Mouse (Mus musculus) C2C12 (cell line): ENCODE measurements around the gene Csf1.

Experiments
- CEBPB ChIP-seq: IDR thresholded peaks from one replicate; pipeline ENCODE4 v1.6.1; 2011; ENCODE audit warnings: low read depth, mild to moderate bottlenecking, control low read depth, moderate library complexity
- CTCF ChIP-seq: IDR thresholded peaks from one replicate; pipeline ENCODE4 v1.5.1; 2011; ENCODE audit not compliant: control insufficient read depth, insufficient read depth, insufficient read length
- FOSL1 ChIP-seq: IDR thresholded peaks from one replicate; pipeline ENCODE4 v1.8.0; 2011; ENCODE audit warnings: mild to moderate bottlenecking, low read length; ENCODE audit not compliant: poor library complexity, insufficient read depth, severe bottlenecking
- MAX ChIP-seq: IDR thresholded peaks from one replicate; pipeline ENCODE4 v1.6.1; 2011; ENCODE audit warnings: mild to moderate bottlenecking, control low read depth
- MYOD1 ChIP-seq: IDR thresholded peaks from one replicate; pipeline ENCODE4 v1.6.1; 2011; ENCODE audit warnings: low read depth; ENCODE audit not compliant: control insufficient read depth, insufficient read length
- MYOG ChIP-seq: IDR thresholded peaks from one replicate; pipeline ENCODE4 v1.6.1; 2011; ENCODE audit not compliant: control insufficient read depth, insufficient read length; ENCODE audit errors: extremely low read depth
- USF1 ChIP-seq: IDR thresholded peaks from one replicate; pipeline ENCODE4 v1.6.1; 2011; ENCODE audit warnings: low read depth, mild to moderate bottlenecking, control low read depth, moderate library complexity

- TF ChIP-seq CTCF (no peak), FOSL1 (no peak), MYOD1 (no peak), CEBPB (no peak), USF1 (peak; percentile 49), MAX (no peak), MYOG (no peak)
Observed at GRCm38 (mm10) chr3:107715971-107716370, 44.3 kb downstream of the Csf1 start.
